Mouse (Mus musculus) embryonic fibroblast, embryonic 13.5 days (primary cell): ENCODE measurements around the gene Zfy2. TPM values are rescaled to one million over a fixed set of nuclear protein-coding genes. Genes with fewer than 3 reads are reported as not detected.

Experiments used
- H3K27ac ChIP-seq: 2 replicates; pipeline ENCODE4 v1.5.1; 2012; ENCODE audit warnings: low read length, control low read depth, inconsistent platforms; ENCODE audit not compliant: insufficient read depth
- H3K4me1 ChIP-seq: 2 replicates; pipeline ENCODE4 v1.6.1; 2011; ENCODE audit warnings: low read length; ENCODE audit not compliant: control insufficient read depth, insufficient read depth
- H3K4me3 ChIP-seq: 2 replicates; pipeline ENCODE4 v1.5.1; 2011; ENCODE audit warnings: mild to moderate bottlenecking, control low read depth, low read length; ENCODE audit not compliant: insufficient read depth
- CTCF ChIP-seq: IDR thresholded peaks from 2 replicates; pipeline ENCODE4 v1.5.1; 2011; ENCODE audit warnings: mild to moderate bottlenecking, control low read depth, low read length, moderate library complexity, borderline replicate concordance; ENCODE audit not compliant: insufficient read depth
- POLR2A ChIP-seq: IDR thresholded peaks from 2 replicates; pipeline ENCODE4 v1.6.1; 2011; ENCODE audit warnings: low read depth, mild to moderate bottlenecking, control low read depth, low read length, moderate library complexity
- polyA plus RNA-seq: library from polyadenylated mRNA; stranded (reverse); fragments of >200 nt; gene quantifications from 2 replicates; pipeline ENCODE4 v1.2.4, GENCODE M21; 2011; ENCODE audit warnings: low read depth; ENCODE audit not compliant: missing spikeins, insufficient read length

Zfy2 gene
- polyA plus RNA-seq, result not detected in 2 replicates

- no peak within 1 kb of the TSS for H3K4me3 ChIP-seq
- TF ChIP-seq CTCF (no peak), POLR2A (no peak)
- no peaks in the 10 kb centered on the region for H3K4me1 ChIP-seq
- H3K27ac ChIP-seq, result no peak within 1 kb of the TSS
Measured at GRCm38 (mm10) chrY:2170309-2170708, at the start of gene Zfy2. Gene Zfy2, minus strand, starts transcription at chrY:2170409.
